Mouse (Mus musculus) stomach, embryonic 15.5 days (tissue): ENCODE results near the gene 6430628N08Rik. TPM values are rescaled to one million over a fixed set of nuclear protein-coding genes. Genes with fewer than 3 reads are reported as not detected.

Experiments used
- ATAC-seq: fragments of 200-750 bp; cut with Nextera tagmentation; 2 replicates; pipeline ENCODE4 v1.8.0; 2017; ENCODE audit warnings: low read depth, moderate number of reproducible peaks, moderate TSS enrichment; ENCODE audit not compliant: insufficient read depth, low FRiP score
- H3K27ac ChIP-seq: fragments of 300-500 bp; sonication (generic); 2 replicates; pipeline ENCODE4 v1.5.1; 2015; ENCODE audit warnings: mild to moderate bottlenecking, inconsistent platforms
- H3K27me3 ChIP-seq: fragments of 300-500 bp; sonication (generic); replicated peaks from 2 replicates; pipeline ENCODE4 v1.6.1; 2015; ENCODE audit warnings: inconsistent platforms
- H3K36me3 ChIP-seq: fragments of 300-500 bp; sonication (generic); 2 replicates; pipeline ENCODE4 v1.6.1; 2015; ENCODE audit warnings: inconsistent platforms
- H3K4me1 ChIP-seq: fragments of 300-500 bp; sonication (generic); 2 replicates; pipeline ENCODE4 v1.6.1; 2015; ENCODE audit warnings: inconsistent platforms
- H3K4me2 ChIP-seq: fragments of 300-500 bp; sonication (generic); 2 replicates; pipeline ENCODE4 v1.6.1; 2015; ENCODE audit warnings: mild to moderate bottlenecking, inconsistent platforms
- H3K4me3 ChIP-seq: fragments of 300-500 bp; sonication (generic); replicated peaks from 2 replicates; pipeline ENCODE4 v1.5.1; 2015; ENCODE audit warnings: inconsistent platforms
- H3K9ac ChIP-seq: fragments of 300-500 bp; sonication (generic); 2 replicates; pipeline ENCODE4 v1.6.1; 2015; ENCODE audit warnings: inconsistent platforms
- H3K9me3 ChIP-seq: fragments of 300-500 bp; sonication (generic); 2 replicates; pipeline ENCODE4 v1.6.1; 2016; ENCODE audit warnings: inconsistent platforms
- WGBS: fragments of 180-500 bp; shearing (Covaris S2); methylation state at CpG from one replicate; pipeline ENCODE4 v1.1.7; 2015; 5-methylcytosine and 5-hydroxymethylcytosine counted together
- polyA plus RNA-seq: library from polyadenylated mRNA; unstranded; fragments of >200 nt; fragmentation: Nextera tagmentation; extraction: Ambion mirVana; gene quantifications from 2 replicates; pipeline ENCODE4 v1.2.1, GENCODE M21; 2015

Gene 6430628N08Rik
- polyA plus RNA-seq: not detected in 2 replicates

GRCm38 (mm10) chr4:115890553-115890952 is at the start of gene 6430628N08Rik:
Gene 6430628N08Rik, plus strand, starts transcription at chr4:115890665.
- peak within 1 kb of the TSS; percentile 59 for H3K4me2 ChIP-seq
- H3K9me3 ChIP-seq: no peaks in the 10 kb centered on the region
- H3K4me1 ChIP-seq: peaks cover 7% of the 10 kb centered on the region
- peak within 1 kb of the TSS; percentile 21 for H3K4me3 ChIP-seq
- peaks cover 25% of the 10 kb centered on the region for H3K27me3 ChIP-seq
- ATAC-seq: 0 out of 2 replicates have a peak, but pooled peaks have one; percentile 10
- 2% methylated on average over 31 of the region's 31 CpGs for WGBS
- no peak within 1 kb of the TSS for H3K27ac ChIP-seq
- H3K9ac ChIP-seq: no peak within 1 kb of the TSS
- H3K36me3 ChIP-seq: no peaks in the 10 kb centered on the region

GRCm38 (mm10) chr4:115840842-115841241 is 49.6 kb upstream of the 6430628N08Rik start:
- Histone ChIP-seq H3K36me3 (no peaks in the 10 kb centered on the region), H3K4me2 (no peak overlapping the region), H3K27ac (peak overlapping the region; percentile 51; the same call in 1 of the 2 replicates), H3K9me3 (no peaks in the 10 kb centered on the region), H3K4me3 (no peak overlapping the region), H3K4me1 (0 out of 2 replicates have a peak, but pooled peaks cover 5% of the 10 kb centered on the region), H3K9ac (no peak overlapping the region), H3K27me3 (no peaks in the 10 kb centered on the region)
- ATAC-seq: no peak
- 89% methylated on average over 4 of the region's 4 CpGs for WGBS

- no peaks in the 10 kb centered on the region for H3K9me3 ChIP-seq
- no peak overlapping the region for H3K9ac ChIP-seq
- H3K4me1 ChIP-seq: 0 out of 2 replicates have a peak, but pooled peaks cover 5% of the 10 kb centered on the region
- ATAC-seq: no peak
- no peaks in the 10 kb centered on the region for H3K27me3 ChIP-seq
- no peak overlapping the region for H3K27ac ChIP-seq
- H3K36me3 ChIP-seq: peaks cover 10% of the 10 kb centered on the region
- 47% methylated on average over 2 of the region's 2 CpGs for WGBS
- no peak overlapping the region for H3K4me3 ChIP-seq
- H3K4me2 ChIP-seq: no peak overlapping the region
Measured at GRCm38 (mm10) chr4:115846656-115847055, 43.8 kb upstream of the 6430628N08Rik start.

- WGBS: 42% methylated on average over 5 of the region's 5 CpGs
- Histone ChIP-seq H3K36me3 (peaks cover 17% of the 10 kb centered on the region), H3K4me3 (no peak overlapping the region), H3K9me3 (no peaks in the 10 kb centered on the region), H3K9ac (no peak overlapping the region), H3K27ac (peak overlapping the region; percentile 28; the same call in 1 of the 2 replicates), H3K27me3 (no peaks in the 10 kb centered on the region), H3K4me2 (no peak overlapping the region), H3K4me1 (0 out of 2 replicates have a peak, but pooled peaks cover 5% of the 10 kb centered on the region)
- ATAC-seq: no peak
Measured at GRCm38 (mm10) chr4:115847377-115847776, 43.1 kb upstream of the 6430628N08Rik start.

GRCm38 (mm10) chr4:115848083-115848482 is 42.4 kb upstream of the 6430628N08Rik start:
- WGBS: 86% methylated on average over 1 of the region's 1 CpGs
- H3K4me1 ChIP-seq: 0 out of 2 replicates have a peak, but pooled peaks cover 5% of the 10 kb centered on the region

DNA sequence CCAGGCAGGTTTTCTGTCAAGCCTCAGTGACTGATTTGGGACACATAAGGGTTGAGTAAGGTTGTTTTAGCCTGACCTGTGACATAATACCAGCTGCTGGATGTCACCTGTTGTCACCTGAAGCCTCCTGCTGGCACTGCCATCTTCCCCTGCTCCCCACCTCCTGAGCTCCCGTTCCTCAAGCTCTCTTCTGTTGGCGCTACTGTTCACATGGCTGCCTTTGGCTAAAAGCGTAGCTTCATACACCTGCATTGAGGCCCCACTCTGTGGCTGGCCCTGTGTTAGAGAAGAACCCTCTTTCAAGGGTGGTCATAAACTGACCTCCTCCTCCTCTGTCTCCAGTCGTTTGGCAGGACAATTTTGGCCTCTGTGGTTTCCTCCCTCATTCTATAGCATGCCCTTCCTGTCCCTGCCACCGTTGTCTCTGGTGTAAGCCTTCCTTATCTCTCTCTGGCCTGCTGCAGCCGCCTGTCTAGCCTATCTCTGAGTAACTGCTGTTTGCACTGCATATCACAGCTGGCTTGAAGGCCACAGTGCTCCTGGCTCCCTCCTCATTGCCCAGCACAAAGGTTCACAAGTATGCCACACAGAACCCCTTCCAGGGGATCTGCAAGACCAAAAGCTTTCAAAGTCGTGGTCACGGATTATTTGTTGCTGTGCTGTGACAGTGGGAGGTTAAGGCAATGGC is 41.3 kb upstream of the 6430628N08Rik start:
- peak overlapping the region; percentile 48 for H3K27ac ChIP-seq
- no peak overlapping the region for H3K4me2 ChIP-seq
- H3K9me3 ChIP-seq: no peaks in the 10 kb centered on the region
- peaks cover 20% of the 10 kb centered on the region for H3K36me3 ChIP-seq
- no peak overlapping the region for H3K4me3 ChIP-seq
- H3K4me1 ChIP-seq: 0 out of 2 replicates have a peak, but pooled peaks cover 5% of the 10 kb centered on the region
- H3K9ac ChIP-seq: no peak overlapping the region
- peak; percentile 97 for ATAC-seq
- no peaks in the 10 kb centered on the region for H3K27me3 ChIP-seq
- WGBS: 47% methylated on average over 8 of the region's 8 CpGs

More at GRCm38 (mm10) chr4:115848083-115848482, 42.4 kb upstream of the 6430628N08Rik start:
- Histone ChIP-seq H3K27ac (peak overlapping the region; percentile 48; the same call in 1 of the 2 replicates), H3K27me3 (no peaks in the 10 kb centered on the region), H3K4me2 (no peak overlapping the region), H3K9ac (no peak overlapping the region), H3K4me3 (no peak overlapping the region), H3K36me3 (peaks cover 20% of the 10 kb centered on the region), H3K9me3 (no peaks in the 10 kb centered on the region)
- no peak for ATAC-seq

DNA sequence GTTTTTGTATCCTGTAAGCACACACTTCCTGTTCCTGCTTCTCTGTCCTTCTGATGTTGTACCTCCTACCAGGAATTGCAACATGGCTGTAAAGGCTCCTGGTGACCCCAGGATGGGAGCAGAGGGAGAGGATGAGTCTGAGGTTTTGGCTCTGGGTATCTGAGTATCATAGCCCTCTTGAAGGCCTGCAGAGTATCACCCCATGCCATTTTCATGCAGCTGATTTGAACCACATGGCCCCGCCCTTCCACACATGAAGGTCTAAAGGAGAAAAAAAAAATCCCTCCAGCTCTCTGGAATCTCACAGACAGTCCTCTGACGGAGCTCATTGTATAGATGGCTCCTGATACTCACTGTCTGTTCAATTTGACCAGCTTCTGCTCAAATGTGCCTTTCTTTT is 40.4 kb upstream of the 6430628N08Rik start:
- H3K4me1 ChIP-seq: 0 out of 2 replicates have a peak, but pooled peaks cover 5% of the 10 kb centered on the region

DNA sequence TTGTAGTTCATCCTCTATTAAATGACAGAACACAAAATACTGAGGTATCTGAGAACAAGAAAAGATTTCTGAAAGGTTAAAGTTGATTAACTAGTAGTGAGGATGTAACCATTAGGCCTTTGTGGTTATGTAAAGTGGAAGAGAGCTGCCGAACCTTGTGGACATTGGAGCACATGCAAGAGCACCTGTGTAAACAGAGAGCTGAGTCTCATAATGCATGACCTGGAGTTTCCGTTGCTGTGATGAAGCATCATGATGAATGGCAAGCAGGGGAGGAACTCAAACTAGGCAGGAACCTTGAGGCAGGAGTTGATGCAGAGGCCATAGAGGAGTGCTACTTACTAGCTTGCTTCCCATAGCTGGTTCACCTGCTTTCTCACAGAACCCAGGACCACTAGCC is 39.8 kb upstream of the 6430628N08Rik start:
- H3K9me3 ChIP-seq: no peaks in the 10 kb centered on the region
- H3K4me1 ChIP-seq: 0 out of 2 replicates have a peak, but pooled peaks cover 5% of the 10 kb centered on the region
- no peaks in the 10 kb centered on the region for H3K27me3 ChIP-seq
- 25% methylated on average over 2 of the region's 2 CpGs for WGBS
- no peak for ATAC-seq
- no peak overlapping the region for H3K4me3 ChIP-seq
- no peak overlapping the region for H3K9ac ChIP-seq
- H3K4me2 ChIP-seq: no peak overlapping the region
- peak overlapping the region; percentile 36; the same call in 1 of the 2 replicates for H3K27ac ChIP-seq
- H3K36me3 ChIP-seq: peaks cover 23% of the 10 kb centered on the region

More for the DNA sequence above, 40.4 kb upstream of the 6430628N08Rik start:
- Histone ChIP-seq H3K9me3 (no peaks in the 10 kb centered on the region), H3K36me3 (peaks cover 23% of the 10 kb centered on the region), H3K27ac (peak overlapping the region; percentile 36; the same call in 1 of the 2 replicates), H3K9ac (no peak overlapping the region), H3K27me3 (no peaks in the 10 kb centered on the region), H3K4me2 (no peak overlapping the region), H3K4me3 (no peak overlapping the region)
- 73% methylated on average over 2 of the region's 2 CpGs for WGBS
- no peak for ATAC-seq

DNA sequence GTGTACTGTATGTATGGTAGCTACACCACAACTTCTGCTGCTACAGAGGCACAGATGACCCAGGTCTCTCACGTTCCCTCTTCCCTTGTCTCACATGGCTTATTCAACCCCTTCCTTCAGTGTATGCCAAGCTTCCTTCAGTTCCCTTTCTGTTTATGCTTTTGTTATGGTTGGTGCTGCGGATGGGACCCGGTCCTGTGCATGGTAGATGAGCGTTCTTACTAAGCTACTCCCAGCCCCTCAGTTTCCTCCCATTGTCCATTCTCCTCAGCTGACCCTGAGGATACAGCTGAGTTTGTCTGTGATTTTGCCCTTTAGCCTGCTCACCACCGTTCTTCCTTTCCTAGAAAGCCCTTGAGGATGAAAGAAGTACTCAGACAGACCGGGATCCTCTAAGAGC is 38.9 kb upstream of the 6430628N08Rik start:
- no peak overlapping the region for H3K4me3 ChIP-seq
- ATAC-seq: no peak
- H3K9ac ChIP-seq: no peak overlapping the region
- no peaks in the 10 kb centered on the region for H3K9me3 ChIP-seq
- no peak overlapping the region for H3K27ac ChIP-seq
- peaks cover 24% of the 10 kb centered on the region for H3K36me3 ChIP-seq
- no peak overlapping the region for H3K4me2 ChIP-seq
- H3K4me1 ChIP-seq: 0 out of 2 replicates have a peak, but pooled peaks cover 5% of the 10 kb centered on the region
- 84% methylated on average over 6 of the region's 6 CpGs for WGBS
- no peaks in the 10 kb centered on the region for H3K27me3 ChIP-seq

- WGBS: 53% methylated on average over 6 of the region's 6 CpGs
- H3K4me1 ChIP-seq: no peaks in the 10 kb centered on the region
- H3K9me3 ChIP-seq: no peaks in the 10 kb centered on the region
- H3K27me3 ChIP-seq: no peaks in the 10 kb centered on the region
- H3K4me2 ChIP-seq: no peak overlapping the region
- no peak for ATAC-seq
- peaks cover 29% of the 10 kb centered on the region for H3K36me3 ChIP-seq
- H3K27ac ChIP-seq: no peak overlapping the region
- H3K4me3 ChIP-seq: no peak overlapping the region
- no peak overlapping the region for H3K9ac ChIP-seq
Measured at GRCm38 (mm10) chr4:115855100-115855499, 35.4 kb upstream of the 6430628N08Rik start.

DNA sequence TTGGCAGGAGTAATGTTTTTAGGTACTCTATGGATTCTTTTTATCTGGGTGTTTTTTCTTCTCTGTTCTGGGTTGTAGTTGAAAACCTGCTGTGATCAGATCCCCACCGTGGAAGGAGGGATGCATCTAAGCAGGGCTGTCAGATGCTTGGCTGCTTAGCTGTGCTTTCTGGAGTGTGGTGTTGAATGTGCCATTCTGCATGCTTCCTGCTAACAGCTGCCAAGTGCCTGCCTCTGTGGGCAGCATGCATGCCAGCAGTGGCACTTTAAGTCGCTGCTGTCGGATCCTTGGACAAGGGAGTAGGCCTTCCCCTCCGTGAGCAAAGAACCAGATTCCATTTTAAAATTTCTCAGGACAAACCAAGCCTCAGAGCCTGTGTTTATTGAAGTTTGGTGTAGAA is 34.9 kb upstream of the 6430628N08Rik start:
- 73% methylated on average over 4 of the region's 4 CpGs for WGBS
- H3K36me3 ChIP-seq: peaks cover 30% of the 10 kb centered on the region

GRCm38 (mm10) chr4:115856282-115856681 is 34.2 kb upstream of the 6430628N08Rik start:
- H3K4me3 ChIP-seq: no peak overlapping the region
- peak; percentile 86; the same call in 1 of the 2 replicates for ATAC-seq
- WGBS: 71% methylated on average over 4 of the region's 4 CpGs
- H3K27me3 ChIP-seq: no peaks in the 10 kb centered on the region
- H3K9ac ChIP-seq: no peak overlapping the region
- no peaks in the 10 kb centered on the region for H3K4me1 ChIP-seq
- no peak overlapping the region for H3K4me2 ChIP-seq
- no peaks in the 10 kb centered on the region for H3K9me3 ChIP-seq
- H3K27ac ChIP-seq: no peak overlapping the region
- H3K36me3 ChIP-seq: peaks cover 31% of the 10 kb centered on the region

More for the DNA sequence above, 34.9 kb upstream of the 6430628N08Rik start:
- no peaks in the 10 kb centered on the region for H3K27me3 ChIP-seq
- no peaks in the 10 kb centered on the region for H3K9me3 ChIP-seq
- no peak overlapping the region for H3K27ac ChIP-seq
- H3K4me1 ChIP-seq: no peaks in the 10 kb centered on the region
- ATAC-seq: no peak
- H3K4me2 ChIP-seq: no peak overlapping the region
- H3K9ac ChIP-seq: no peak overlapping the region
- no peak overlapping the region for H3K4me3 ChIP-seq
